In the genomic region with DNA sequence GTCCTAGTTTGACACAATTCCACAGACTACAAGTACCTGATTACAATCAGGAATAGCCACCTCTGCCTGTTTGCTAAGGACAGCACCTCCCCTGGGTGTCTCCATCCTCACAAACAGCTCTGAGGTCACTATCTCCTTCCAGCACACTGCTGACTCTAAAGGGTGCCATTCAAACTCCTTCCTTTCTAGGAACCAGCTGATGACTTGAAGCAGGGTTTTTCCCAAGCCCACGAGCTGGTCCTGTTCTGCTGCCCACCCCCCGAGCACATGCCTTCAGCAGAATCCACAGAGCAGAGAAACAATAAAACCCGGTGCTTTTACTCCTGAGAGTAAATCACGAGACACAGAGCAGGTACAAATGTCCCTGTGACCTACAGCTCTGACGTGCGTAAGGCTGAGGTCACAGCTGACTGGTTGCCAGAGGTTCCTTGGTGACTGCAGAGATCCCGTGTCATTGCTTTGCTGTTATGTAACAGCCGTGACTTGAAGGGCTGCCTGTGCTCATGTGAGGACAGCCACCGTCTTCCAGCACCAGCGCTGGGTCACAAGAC, we compare ENCODE assay signal across 8 mouse cellular contexts.
A peak's percentile ranks its signal among the peaks of the same experiment; 100 is the strongest.
DNase-seq lines count a peak whose midpoint lies in the region; ATAC-seq and TF ChIP-seq lines count a peak whose summit lies in the region.

No protein-coding gene starts in this region.

- H3K4me1 ChIP-seq in embryonic facial prominence, embryonic 10.5 days = peaks cover 31% of the 10 kb centered on the region
- peaks cover 7% of the 10 kb centered on the region for H3K4me1 ChIP-seq in heart, postnatal 0 days (ENCODE audit: control insufficient read depth, insufficient read depth)
- H3K4me1 ChIP-seq in limb, embryonic 12.5 days (replicated peaks) = peaks cover 40% of the 10 kb centered on the region

- 0 out of 2 replicates have a peak, but pooled peaks cover 5% of the 10 kb centered on the region for H3K27me3 ChIP-seq in embryonic facial prominence, embryonic 10.5 days (replicated peaks; ENCODE audit: low read depth, poor library complexity, severe bottlenecking)
- no peaks in the 10 kb centered on the region for H3K27me3 ChIP-seq in heart, postnatal 0 days (ENCODE audit: control insufficient read depth, insufficient read depth, low read length)
- H3K27me3 ChIP-seq in limb, embryonic 12.5 days = no peaks in the 10 kb centered on the region

- no peak overlapping the region for H3K4me2 ChIP-seq in heart, postnatal 0 days (ENCODE audit: low read depth, low read length)
- H3K4me2 ChIP-seq in limb, embryonic 12.5 days = peak overlapping the region; percentile 32

- H3K9me3 ChIP-seq in embryonic facial prominence, embryonic 10.5 days = no peaks in the 10 kb centered on the region
- no peaks in the 10 kb centered on the region for H3K9me3 ChIP-seq in heart, postnatal 0 days (replicated peaks; ENCODE audit: control insufficient read depth, low read length)
- no peaks in the 10 kb centered on the region for H3K9me3 ChIP-seq in limb, embryonic 12.5 days

- TF ChIP-seq CTCF in heart, postnatal 0 days (IDR thresholded peaks at IDR 0.05; ENCODE audit: low read depth) = no peak

- DNase-seq in thymus, postnatal 0 days (ENCODE audit: low spot score) = peak; percentile 6
- DNase-seq in thymus, postnatal 36 days = no peak
- DNase-seq in embryonic facial prominence, embryonic 10.5 days (ENCODE audit: low spot score) = peak; percentile 52
- DNase-seq in heart, postnatal 0 days (ENCODE audit: low spot score) = peak; percentile 76
- DNase-seq in left cerebral cortex, adult 9 months (ENCODE audit: low spot score in 2 of 2) = no peak
- DNase-seq in frontal cortex, postnatal 14 days (ENCODE audit: low spot score in 2 of 2) = no peak

- peak; percentile 51; the same call in 1 of the 2 replicates for TF ChIP-seq EP300 in heart, postnatal 0 days (IDR thresholded peaks at IDR 0.05; ENCODE audit: low read depth)

- peak; percentile 92 for ATAC-seq in heart, postnatal 0 days (ENCODE audit: insufficient read depth, low read depth)
- peak; percentile 66; the same call in 1 of the 2 replicates for ATAC-seq in limb, embryonic 12.5 days (ENCODE audit: insufficient number of reproducible peaks, insufficient read depth, low FRiP score, low TSS enrichment, low read depth)
- ATAC-seq in megakaryocyte-erythroid progenitor cell, adult 5-6 weeks (replicated peaks; ENCODE audit: low FRiP score, low TSS enrichment, poor library complexity, severe bottlenecking) = no peak

- no peak overlapping the region for H3K9ac ChIP-seq in heart, postnatal 0 days (replicated peaks; ENCODE audit: low read depth, low read length)
- H3K9ac ChIP-seq in limb, embryonic 12.5 days (replicated peaks) = 0 out of 2 replicates have a peak overlapping the region, but pooled peaks have one; percentile 18

- no peak overlapping the region for H3K4me3 ChIP-seq in embryonic facial prominence, embryonic 10.5 days
- no peak overlapping the region for H3K4me3 ChIP-seq in heart, postnatal 0 days (ENCODE audit: low read depth, low read length)
- H3K4me3 ChIP-seq in limb, embryonic 12.5 days (replicated peaks) = no peak overlapping the region

- WGBS in embryonic facial prominence, embryonic 10.5 days = 53% methylated on average over 10 of the region's 10 CpGs
- WGBS in heart, postnatal 0 days = 23% methylated on average over 10 of the region's 10 CpGs
- WGBS in limb, embryonic 12.5 days = 38% methylated on average over 10 of the region's 10 CpGs

- peak overlapping the region; percentile 72; the same call in 1 of the 2 replicates for H3K27ac ChIP-seq in embryonic facial prominence, embryonic 10.5 days (replicated peaks)
- peak overlapping the region; percentile 54; the same call in 1 of the 2 replicates for H3K27ac ChIP-seq in heart, postnatal 0 days (ENCODE audit: low read depth)
- peak overlapping the region; percentile 86 for H3K27ac ChIP-seq in limb, embryonic 12.5 days

- no peaks in the 10 kb centered on the region for H3K36me3 ChIP-seq in embryonic facial prominence, embryonic 10.5 days (replicated peaks)
- H3K36me3 ChIP-seq in heart, postnatal 0 days (replicated peaks; ENCODE audit: control insufficient read depth, insufficient read depth, low read length) = no peaks in the 10 kb centered on the region
- no peaks in the 10 kb centered on the region for H3K36me3 ChIP-seq in limb, embryonic 12.5 days

Comparison
In these comparisons a context has a peak if more than half of its experiments do, and no peak if none do; other contexts are left out.
1. DNase-seq: peak in thymus, postnatal 0 days (single experiment), embryonic facial prominence, embryonic 10.5 days (single experiment) and heart, postnatal 0 days (single experiment); none in thymus, postnatal 36 days (0 of 2), left cerebral cortex, adult 9 months (0 of 2) and frontal cortex, postnatal 14 days (0 of 2).
2. Peak in every context shown above with its lines, with median percentiles within 50 percentile points of each other: H3K27ac ChIP-seq.